8 mouse cellular contexts compared by ENCODE assay signal in the genomic region with DNA sequence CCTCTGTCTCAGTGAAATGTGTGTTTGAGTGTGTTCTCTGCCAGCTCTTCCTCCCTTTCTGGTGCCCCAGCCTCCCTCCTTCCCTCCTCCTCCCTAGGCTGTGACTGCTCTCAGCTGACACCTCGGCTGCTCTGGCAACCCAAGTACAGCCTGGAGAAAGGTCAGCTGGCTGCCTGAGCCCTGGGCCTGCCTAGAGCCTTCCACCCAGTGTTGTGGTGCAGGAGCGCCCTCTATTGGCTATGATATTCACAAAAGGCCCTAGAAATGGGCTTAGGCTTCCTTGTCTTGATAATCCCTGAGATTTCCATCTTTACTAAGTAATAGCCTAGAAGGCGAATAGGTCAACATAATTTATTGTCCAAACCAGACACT.
DNase-seq lines count a peak whose midpoint lies in the region; ATAC-seq lines count a peak whose summit lies in the region.

No protein-coding gene starts in this region.

- H3K27ac ChIP-seq in embryonic facial prominence, embryonic 12.5 days = no peak overlapping the region

- no peaks in the 10 kb centered on the region for H3K36me3 ChIP-seq in embryonic facial prominence, embryonic 12.5 days

- intact Hi-C loops in left cerebral cortex, postnatal 14 days (cut with DNase I) = loop anchor here (5.0 kb wide), 3 partner anchors 374 to 964 kb away; a partner anchor contains a TSS

- no peaks in the 10 kb centered on the region for H3K27me3 ChIP-seq in embryonic facial prominence, embryonic 12.5 days

- H3K4me3 ChIP-seq in embryonic facial prominence, embryonic 12.5 days = no peak overlapping the region

- ATAC-seq in embryonic facial prominence, embryonic 12.5 days (ENCODE audit: insufficient number of reproducible peaks, insufficient read depth, low FRiP score, low TSS enrichment) = peak; percentile 96

- H3K4me2 ChIP-seq in embryonic facial prominence, embryonic 12.5 days (replicated peaks) = no peak overlapping the region

- 4% methylated on average over 3 of the region's 3 CpGs for WGBS in embryonic facial prominence, embryonic 12.5 days

- peaks cover 5% of the 10 kb centered on the region for H3K4me1 ChIP-seq in embryonic facial prominence, embryonic 12.5 days

- peak; percentile 29 for DNase-seq in thymus, postnatal 4 days
- no peak for DNase-seq in thymus, postnatal 14 days
- DNase-seq in heart, adult 18-20 months = peak; percentile 92
- peak; percentile 89 for DNase-seq in kidney, adult 11 months
- peak; percentile 78 to 79 for DNase-seq in left cerebral cortex, postnatal 14 days (ENCODE audit: low spot score in 2 of 2)
- DNase-seq in mesoderm, embryonic 11.5 days (ENCODE audit: low read depth, low spot score) = peak; percentile 92
- peak; percentile 89 for DNase-seq in skeletal muscle tissue, adult 2 months (ENCODE audit: low read depth, low spot score)

- no peak overlapping the region for H3K9ac ChIP-seq in embryonic facial prominence, embryonic 12.5 days

- no peaks in the 10 kb centered on the region for H3K9me3 ChIP-seq in embryonic facial prominence, embryonic 12.5 days
